Mouse (Mus musculus) olfactory bulb, adult 2 months (tissue): ENCODE data around the gene Arid3b.

Source experiments
- CTCF ChIP-seq: fragments of 200-500 bp; IDR thresholded peaks from 2 replicates; pipeline ENCODE4 v1.5.1; 2012; ENCODE audit warnings: low read depth, mild to moderate bottlenecking, low read length, moderate library complexity; ENCODE audit not compliant: insufficient read depth
- POLR2A ChIP-seq: fragments of 200-500 bp; IDR thresholded peaks from 2 replicates; pipeline ENCODE4 v1.6.1; 2012; ENCODE audit warnings: mild to moderate bottlenecking, low read depth, low read length, moderate library complexity; ENCODE audit not compliant: insufficient read depth

DNA sequence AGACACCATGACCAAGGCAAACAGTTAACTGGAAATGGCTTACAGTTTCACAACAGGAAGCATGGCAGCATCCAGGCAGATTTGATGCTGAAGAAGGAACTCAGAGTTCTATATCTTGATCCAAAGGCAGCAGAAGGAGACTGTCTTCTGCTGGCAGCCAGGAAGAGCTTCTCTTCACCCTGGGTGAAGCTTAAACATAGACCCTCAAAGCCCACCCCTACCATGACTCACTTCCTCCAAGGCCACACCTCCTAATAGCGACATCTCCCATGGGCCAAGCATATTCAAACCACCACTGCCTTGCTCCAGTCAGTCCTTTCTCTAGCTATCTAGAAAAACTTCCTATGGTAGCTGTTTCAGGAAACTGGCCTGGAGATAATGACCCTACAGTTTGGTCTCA, 89.5 kb downstream of the Arid3b start:
- TF ChIP-seq CTCF (no peak), POLR2A (no peak)
